Mouse (Mus musculus): ENCODE measurements at regions not wholly inside any gene's neighbourhood (a gene's known extent, or its start where the extent isn't known, plus 50 kb on each side); places are given as distances from the start of the nearest gene placed in this dataset.

DNA sequence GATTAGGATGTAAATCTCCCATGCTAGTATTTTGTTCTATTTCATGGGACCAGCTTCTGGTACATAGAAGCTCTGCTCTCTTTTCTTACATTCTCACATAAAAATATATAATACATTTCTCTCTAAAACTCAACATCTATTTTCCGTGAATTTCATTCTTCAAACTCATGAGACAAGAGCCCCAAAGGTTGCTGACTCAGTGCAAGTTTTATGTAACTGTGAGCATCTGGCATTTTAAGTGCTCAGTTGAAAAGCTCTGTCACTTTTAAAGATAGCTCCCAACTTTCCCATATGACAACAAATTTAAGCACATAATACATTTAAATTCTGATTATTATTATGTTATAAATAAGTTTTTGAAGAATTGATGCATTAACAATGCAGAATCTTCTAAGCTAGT is 268.5 kb downstream of the AW209491 start:
- DNase-seq = no peak

DNA sequence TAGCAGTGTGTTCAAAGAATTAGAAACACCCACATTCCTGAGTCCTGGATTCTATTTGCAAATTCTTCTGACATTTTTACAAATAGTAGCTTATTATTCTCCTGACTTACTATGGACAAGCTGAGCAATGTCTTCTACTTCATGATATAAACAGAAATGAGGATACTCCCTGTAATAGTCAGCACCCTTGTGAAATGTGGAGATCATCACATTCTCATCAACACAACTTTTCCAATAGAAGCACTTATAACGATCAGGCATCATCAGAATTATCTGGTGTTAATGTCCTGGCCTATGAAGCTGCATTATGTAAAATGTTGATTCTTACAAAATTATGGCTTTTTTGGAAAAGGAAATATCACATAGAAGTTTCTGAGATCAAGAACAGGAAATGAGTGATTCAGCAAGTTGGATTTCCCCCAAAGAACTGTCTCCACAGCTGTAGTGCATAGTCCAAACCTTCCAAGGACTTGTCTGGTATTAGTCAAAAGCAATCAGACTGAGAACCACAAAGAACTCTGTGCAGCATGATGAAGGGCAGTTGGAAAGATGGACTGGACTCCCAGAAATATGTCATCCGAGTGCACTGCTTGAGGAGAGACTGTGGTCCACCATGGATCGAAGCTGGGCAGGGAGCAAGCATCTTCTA is 300.3 kb downstream of the AW209491 start:
- peak in 1 of 2 experiments; percentile 4 for DNase-seq

GRCm38 (mm10) chr13:14966187-14966726 is 336.3 kb downstream of the AW209491 start:
- DNase-seq = no peak

- no peak for DNase-seq
Measured at GRCm38 (mm10) chr13:15002700-15003099, 372.7 kb downstream of the AW209491 start.

DNA sequence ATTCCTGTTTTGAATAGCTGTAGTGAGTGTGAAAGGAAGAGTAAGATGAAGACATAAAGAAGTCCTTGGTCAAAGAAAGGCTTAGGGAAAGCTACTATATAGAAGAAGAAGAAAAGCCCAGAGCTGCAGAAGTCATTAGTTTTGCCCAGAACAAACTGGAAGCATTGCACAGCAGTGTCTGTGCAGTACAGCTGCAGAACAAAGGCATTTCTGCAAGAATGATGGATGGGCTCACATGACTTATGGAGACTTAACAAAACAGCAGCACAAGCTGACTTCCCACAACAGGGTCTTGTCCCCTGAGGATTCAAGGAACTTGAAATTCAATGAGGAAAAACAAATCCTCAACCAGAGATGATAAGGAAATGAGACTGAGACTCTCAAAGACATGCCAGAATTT is 381.7 kb downstream of the AW209491 start:
- no peak for DNase-seq

DNA sequence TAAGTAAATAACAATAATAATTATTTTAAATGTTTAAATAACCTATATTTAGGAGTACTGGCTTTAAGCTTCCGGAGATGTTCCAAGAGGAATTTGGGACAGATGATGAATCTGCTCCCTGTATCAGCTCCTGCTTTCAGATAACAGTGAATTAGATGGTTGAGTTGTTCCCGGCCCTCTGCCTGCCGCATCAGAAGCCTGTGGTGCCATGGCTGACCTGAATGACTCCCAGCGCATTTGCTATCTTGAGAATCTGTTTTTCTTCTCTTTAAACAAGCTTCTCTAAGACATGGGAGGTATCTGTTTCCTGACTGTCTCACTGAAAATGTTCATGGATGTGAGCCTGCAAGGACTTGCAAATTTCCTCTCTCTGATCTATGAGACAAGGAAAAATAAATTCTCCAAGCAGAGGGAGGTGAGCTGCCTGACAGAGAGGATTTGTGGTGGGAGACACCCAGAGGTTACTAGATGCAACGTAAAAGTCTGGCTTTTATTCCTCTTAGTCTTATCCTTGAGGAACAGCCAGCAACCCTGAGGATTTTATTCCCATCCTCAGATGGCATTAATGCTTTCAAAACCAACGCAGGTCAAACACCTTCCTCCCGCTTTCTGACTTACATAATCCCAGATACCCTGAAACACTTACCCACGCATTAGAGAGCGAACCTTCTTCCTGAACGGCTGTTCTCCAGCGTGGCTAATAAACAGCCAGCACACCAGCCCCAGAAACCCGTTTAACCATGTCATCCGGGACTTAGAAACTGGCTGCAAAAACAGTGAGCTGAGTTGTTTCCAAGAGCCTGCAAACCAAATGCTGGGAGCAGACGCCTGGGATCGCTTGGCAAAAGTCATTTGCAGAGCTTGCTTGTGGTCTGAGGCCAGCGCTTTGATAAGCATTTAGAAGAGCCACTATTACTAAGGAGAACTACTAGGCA is 389.1 kb downstream of the AW209491 start:
- no peak for DNase-seq

DNA sequence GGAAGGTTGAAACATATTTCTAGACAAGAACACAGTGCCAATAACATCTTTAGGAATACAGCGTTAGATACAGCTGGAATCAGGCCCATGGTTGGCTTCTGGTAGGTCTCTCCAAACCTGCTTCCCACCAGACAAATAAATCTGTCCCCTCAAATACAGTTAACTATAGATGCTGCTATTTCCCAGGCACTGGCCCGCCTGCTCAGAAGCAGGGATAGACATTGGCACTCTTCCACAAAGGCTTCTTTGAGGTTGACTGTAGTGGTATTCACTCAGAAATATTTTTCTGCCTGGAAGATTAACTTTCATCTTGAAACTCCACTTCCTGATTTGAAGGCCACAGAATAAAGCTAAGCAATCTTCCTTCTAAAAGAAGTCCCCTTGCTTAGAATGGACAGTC is 396.6 kb downstream of the AW209491 start:
- DNase-seq = no peak

DNA sequence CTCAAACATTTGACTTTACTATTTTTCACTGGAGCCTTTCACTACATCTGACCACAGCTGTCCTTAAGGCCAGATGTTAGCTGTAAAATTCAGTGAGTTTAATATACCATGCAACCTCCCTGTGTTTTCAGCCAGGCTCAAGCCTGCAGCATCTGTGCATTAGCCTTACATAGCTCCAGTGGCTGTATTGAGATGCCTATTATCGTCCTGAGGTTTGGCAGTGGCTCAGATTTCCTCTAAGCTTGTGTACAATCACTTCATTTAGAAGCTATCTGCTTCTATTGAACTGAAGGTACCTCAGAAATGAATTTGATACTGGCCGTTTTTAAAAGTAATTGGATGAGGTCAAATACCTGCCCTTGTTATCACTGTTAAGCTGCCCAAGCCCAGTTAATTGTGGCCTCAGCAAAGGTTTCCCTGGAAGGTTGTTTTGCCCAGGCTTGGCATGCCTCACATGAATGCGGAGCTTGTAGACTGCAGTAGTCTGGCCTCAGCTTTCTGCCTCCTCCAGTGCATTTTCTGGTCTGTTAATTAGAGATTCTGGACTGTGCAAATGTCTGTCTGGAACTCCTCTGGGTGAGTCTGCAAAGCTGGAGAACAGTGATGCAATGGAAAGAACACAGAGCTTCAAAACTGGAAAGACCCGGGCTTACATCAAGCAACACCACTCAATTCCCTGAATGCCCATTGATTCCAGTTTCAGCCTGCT is 410.2 kb upstream of the Gli3 start:
- DNase-seq = no peak

- no peak for DNase-seq
Measured at GRCm38 (mm10) chr13:15054705-15055104, 408.3 kb upstream of the Gli3 start.

- no peak for DNase-seq
Measured at GRCm38 (mm10) chr13:15078635-15079094, 384.4 kb upstream of the Gli3 start.

GRCm38 (mm10) chr13:15079148-15079547 is 383.9 kb upstream of the Gli3 start:
- DNase-seq = no peak

- no peak for DNase-seq
Measured at GRCm38 (mm10) chr13:15082255-15082932, 380.6 kb upstream of the Gli3 start.

DNA sequence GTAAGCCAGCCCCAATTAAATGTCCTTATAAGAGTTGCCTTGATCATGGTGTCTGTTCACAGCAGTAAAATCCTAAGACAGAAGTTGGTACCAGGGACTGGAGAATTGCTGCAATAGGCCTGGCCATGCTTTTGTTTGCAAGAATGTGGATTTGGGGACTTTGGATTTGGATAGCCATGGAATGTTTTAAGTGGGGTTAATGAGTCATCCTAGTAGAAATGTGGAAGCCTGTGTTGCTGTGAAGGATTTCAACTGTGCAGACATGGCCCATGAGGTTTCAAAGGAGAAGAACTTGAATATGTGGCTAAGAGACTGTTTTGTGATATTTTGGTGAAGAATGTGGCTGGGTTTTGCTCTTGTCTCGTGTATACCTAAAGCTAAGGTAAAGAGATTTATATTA is 368.2 kb upstream of the Gli3 start:
- DNase-seq = no peak

DNA sequence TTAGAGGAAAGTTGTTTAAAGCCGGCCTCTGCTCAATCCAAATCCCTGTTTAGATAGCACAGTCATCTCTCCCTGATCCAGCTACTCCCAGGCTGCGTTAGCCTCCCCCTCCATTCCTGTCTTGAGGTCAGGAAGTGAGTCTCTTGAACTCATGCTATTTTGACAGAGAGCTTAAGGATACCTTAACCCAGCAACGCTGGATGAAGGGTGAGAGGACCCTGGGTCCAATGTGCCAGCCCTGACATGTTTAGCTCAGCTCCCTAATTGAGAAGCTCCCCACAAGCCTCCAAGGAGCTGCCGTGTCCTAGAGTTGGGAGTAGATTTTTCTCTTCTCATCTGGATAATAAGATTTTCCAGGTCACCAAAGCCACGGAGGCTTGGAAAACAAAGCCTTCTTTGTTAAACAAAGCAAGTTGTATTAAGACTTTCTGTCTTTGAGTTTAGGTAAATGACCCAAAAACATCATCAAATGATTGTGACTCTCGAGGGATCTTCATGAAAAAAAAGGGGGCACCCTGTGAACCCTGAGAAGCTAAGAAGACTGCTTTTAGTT is 355.2 kb upstream of the Gli3 start:
- no peak for DNase-seq

DNA sequence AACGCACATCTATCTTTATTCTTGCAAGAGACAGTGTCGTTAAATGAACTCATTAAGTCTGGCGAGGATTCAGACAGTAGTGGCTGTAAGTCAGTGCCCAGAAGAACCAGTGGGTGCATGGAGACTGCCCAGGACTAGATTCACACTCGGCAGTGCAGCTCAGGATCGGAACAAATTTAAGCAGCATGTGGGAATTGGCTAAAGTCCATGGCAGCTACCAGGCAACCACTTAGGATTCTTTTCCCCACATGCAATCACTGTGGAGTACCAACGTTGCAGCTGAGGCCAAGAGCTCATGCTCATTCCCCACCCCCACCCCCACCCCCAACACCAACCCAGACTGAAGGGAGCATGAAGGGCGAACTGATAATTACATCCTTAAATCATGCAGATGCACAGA is 349.7 kb upstream of the Gli3 start:
- no peak for DNase-seq

DNA sequence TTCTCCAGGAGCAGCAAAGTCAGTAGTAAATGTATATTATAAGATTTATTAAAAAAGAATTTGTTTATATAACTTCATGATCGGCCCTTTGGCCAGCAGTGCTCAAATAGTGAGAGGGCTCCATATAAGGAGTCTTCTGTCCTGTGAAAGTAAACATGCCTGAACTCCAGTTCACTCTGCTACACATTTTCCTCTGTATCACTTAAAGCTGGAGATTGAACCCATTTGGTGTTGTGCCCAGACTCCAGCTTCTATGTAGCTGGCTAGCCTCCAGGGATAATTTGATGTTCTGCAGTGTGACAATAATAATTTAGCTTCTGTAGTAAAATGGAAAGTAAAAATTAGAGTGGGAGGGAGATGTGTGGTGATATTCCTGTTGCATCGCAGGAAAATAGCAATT is 332.8 kb upstream of the Gli3 start:
- DNase-seq = no peak

- DNase-seq = no peak
Measured at GRCm38 (mm10) chr13:15146167-15146566, 316.9 kb upstream of the Gli3 start.

DNA sequence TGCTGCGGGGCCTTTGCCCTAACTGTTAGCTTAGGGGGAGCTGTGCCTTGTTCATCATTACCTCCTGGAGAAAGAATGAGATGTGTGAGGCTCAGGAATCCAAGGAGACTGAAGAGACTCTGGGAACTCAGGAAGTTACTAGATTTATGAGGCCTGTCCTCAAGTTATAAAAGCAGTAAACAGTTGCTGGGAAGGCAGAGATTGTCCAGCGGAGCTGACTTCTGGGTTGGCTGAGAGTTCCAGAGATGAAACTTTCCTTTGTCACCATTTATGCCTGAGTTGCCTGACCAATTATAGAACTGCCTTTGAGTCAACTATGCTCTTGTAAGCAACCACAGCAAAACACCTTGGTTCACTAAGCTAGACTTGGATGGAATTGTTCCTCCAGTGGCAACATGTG is 282.1 kb upstream of the Gli3 start:
- no peak for DNase-seq

DNA sequence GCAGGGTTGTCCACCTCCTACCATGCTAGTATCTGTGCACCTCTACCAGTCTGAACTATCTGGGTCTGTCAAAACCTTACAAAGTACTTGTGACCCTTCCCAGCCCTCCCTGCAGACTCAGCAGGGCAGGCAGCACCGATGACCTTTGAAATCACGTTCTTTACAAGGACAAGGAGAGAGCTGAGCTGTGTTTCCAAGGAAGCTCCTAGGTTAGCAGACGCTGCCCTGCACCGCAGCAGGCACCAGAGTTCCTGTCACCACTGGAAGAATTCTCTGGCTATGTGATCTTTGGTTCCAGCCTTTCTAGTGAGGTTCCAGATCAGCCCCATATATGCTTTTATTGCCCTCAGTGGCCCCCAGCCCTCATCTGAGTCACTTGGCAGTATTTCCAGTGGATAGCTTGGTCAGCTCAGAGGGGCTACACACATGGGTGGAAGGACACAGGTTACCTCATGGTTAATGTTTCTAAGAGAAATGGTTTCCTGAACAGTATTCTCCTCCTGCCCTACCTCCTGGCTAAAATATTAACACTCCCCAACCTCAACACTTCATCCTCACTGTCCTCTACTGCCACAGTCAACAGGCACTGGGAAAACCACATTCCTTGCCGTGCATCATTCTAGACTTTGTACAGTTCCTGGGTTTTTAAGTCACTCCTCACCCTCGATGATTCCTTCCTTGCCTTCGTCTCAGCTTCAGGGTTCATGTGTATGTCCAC is 251.2 kb upstream of the Gli3 start:
- no peak for DNase-seq

- no peak for DNase-seq
Measured at GRCm38 (mm10) chr13:15212353-15212850, 250.6 kb upstream of the Gli3 start.

DNA sequence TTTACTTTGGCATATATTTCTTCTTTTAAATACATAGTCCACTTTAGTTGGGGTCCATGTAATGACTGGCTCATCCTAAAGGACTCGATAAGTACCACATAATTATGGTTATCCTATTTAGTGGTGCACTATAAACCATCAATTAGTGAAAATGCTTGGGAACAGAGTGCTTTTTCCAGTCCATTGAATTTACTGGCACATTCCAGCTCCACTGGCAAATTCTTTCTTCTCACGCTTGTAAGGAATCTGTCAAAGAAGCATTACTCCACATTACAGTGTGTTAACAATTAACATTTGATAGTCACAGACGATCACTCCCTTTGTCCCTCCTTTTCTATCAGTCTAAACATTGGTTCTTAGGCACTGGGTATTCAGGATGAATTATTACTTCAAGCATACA is 241.7 kb upstream of the Gli3 start:
- no peak for DNase-seq

DNA sequence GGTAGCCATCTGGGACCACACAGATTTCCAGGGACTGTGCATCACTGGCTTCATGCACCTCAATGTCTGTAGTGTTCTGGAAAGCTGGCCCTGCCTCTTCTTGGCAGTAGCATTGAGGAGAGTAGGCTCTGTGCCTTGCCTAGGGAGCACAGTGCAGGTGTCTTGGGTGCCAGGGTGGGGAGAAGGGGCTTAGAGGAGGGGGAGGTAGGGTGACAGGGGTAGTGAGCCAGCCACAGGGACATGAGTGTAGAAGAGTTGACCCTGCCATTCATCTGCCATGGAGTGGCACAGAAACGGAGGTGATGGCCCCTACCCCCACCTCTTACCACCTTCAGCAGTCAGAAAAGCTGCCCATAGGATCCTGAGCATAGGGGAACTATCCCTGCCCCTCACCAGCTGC is 235.4 kb upstream of the Gli3 start:
- DNase-seq = no peak

All from lung, postnatal 4 days (tissue).